In the genomic region with DNA sequence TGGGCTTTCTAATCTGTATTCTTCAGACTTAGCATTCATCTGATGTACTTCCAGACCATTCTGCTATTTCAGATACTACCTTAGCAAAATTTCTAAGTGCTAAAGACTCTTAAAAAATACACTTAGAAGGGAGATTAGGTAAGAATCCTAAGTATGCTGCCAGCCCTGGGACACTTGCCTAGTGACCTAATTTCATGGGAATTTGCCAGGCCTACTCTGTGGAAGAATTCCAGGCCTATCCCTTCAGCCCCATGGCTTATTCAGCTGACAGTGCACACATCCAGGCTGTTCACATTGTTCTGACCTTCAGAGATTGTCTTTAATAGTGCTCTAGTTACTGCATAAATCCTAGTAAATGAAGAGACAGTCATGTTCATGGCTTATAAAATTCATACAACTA, we compare ENCODE assay signal across 9 mouse cellular contexts.
A peak's percentile ranks its signal among the peaks of the same experiment; 100 is the strongest.
DNase-seq lines count a peak whose midpoint lies in the region; ATAC-seq and TF ChIP-seq lines count a peak whose summit lies in the region.
"Had no signal": no experiment of that assay in that cellular context is flagged by ENCODE, and none has a peak within 500 bp of the region (broad histone marks: within the 10 kb centered on the region; RNA-seq: fewer than 3 reads in every experiment).

No protein-coding gene starts in this region.

- no peaks in the 10 kb centered on the region for H3K9me3 ChIP-seq in heart, embryonic 14.5 days (ENCODE audit: control insufficient read depth, low read length)

- H3K79me2 ChIP-seq in myocyte (ENCODE audit: control insufficient read depth, insufficient read depth): no peaks in the 10 kb centered on the region

- peak; percentile 91 for ATAC-seq in heart, embryonic 14.5 days (ENCODE audit: insufficient number of reproducible peaks, insufficient read depth, low FRiP score, low read depth)

- 0 out of 2 replicates have a peak overlapping the region, but pooled peaks have one; percentile 6 for H3K4me2 ChIP-seq in heart, embryonic 14.5 days (ENCODE audit: low read length)
- no peak overlapping the region for H3K4me2 ChIP-seq in myocyte (ENCODE audit: low read depth)

- no peaks in the 10 kb centered on the region for H3K27me3 ChIP-seq in heart, embryonic 14.5 days (ENCODE audit: control insufficient read depth, insufficient read depth, low read length)
- no peaks in the 10 kb centered on the region for H3K27me3 ChIP-seq in myocyte (ENCODE audit: control insufficient read depth, insufficient read depth, insufficient read length)

- no peaks in the 10 kb centered on the region for H3K36me3 ChIP-seq in heart, embryonic 14.5 days (ENCODE audit: control insufficient read depth, insufficient read depth, low read length)
- no peaks in the 10 kb centered on the region for H3K36me3 ChIP-seq in myocyte (ENCODE audit: control insufficient read depth, insufficient read depth)

- H3K27ac ChIP-seq in heart, embryonic 14.5 days (replicated peaks in 1 of 2; ENCODE audit: control insufficient read depth in 1 of 2, insufficient read depth in 1 of 2, low read depth in 2 of 2, low read length in 2 of 2): peak overlapping the region; percentile 91 to 95
- H3K27ac ChIP-seq: liver, embryonic 14.5 days had no signal

- peak; percentile 32 to 41 for DNase-seq in right cerebral cortex, postnatal 10 days (ENCODE audit: low spot score in 2 of 2)
- DNase-seq in right cerebral cortex, postnatal 25 days: no peak
- peak; percentile 80 for DNase-seq in cerebellum, adult 9-10 months
- no peak for DNase-seq in B cell, adult 2 months
- no peak for DNase-seq in thymus, postnatal 0 days (ENCODE audit: low spot score)
- no peak for DNase-seq in spleen, adult 18-20 months

- TF ChIP-seq POLR2A in myocyte (IDR thresholded peaks at IDR 0.05; ENCODE audit: insufficient read length, low read depth): no peak

- no peak overlapping the region for H3K4me3 ChIP-seq in heart, embryonic 14.5 days (ENCODE audit: control insufficient read depth in 1 of 2, insufficient read depth in 1 of 2, low read depth in 1 of 2, low read length in 2 of 2)
- H3K4me3 ChIP-seq in myocyte: no peak overlapping the region

- H3K9ac ChIP-seq in heart, embryonic 14.5 days (ENCODE audit: low read length): no peak overlapping the region
- H3K9ac ChIP-seq: liver, embryonic 14.5 days had no signal

- no peak overlapping the region for H3ac ChIP-seq in myocyte (ENCODE audit: control insufficient read depth, insufficient read length)

- peaks cover 9 to 37% of the 10 kb centered on the region in 2 experiments for H3K4me1 ChIP-seq in heart, embryonic 14.5 days (ENCODE audit: control insufficient read depth in 2 of 2, insufficient read depth in 2 of 2, low read length in 2 of 2)

TF ChIP-seq in myocyte, 11 proteins besides CTCF, POLR2A, EP300 and RAD21:
- peak in 1 of 3 experiments; percentile 20 for TF ChIP-seq MYOG (IDR thresholded peaks at IDR 0.05; ENCODE audit: control insufficient read depth in 1 of 3, insufficient read depth in 1 of 3, insufficient read length in 2 of 3, low read depth in 2 of 3)
- TF ChIP-seq USF1 (IDR thresholded peaks at IDR 0.05; ENCODE audit: low read depth): no peak
- no peak for TF ChIP-seq MAX (IDR thresholded peaks at IDR 0.05; ENCODE audit: low read depth)
- no peak for TF ChIP-seq TCF12 (IDR thresholded peaks at IDR 0.05; ENCODE audit: insufficient read depth, poor library complexity, severe bottlenecking)
- TF ChIP-seq POLR2AphosphoS2 (IDR thresholded peaks at IDR 0.05; ENCODE audit: insufficient read length, low read depth): no peak
- TF ChIP-seq E2F4 (IDR thresholded peaks at IDR 0.05; ENCODE audit: insufficient read depth): no peak
- TF ChIP-seq MYOD1 (IDR thresholded peaks at IDR 0.05; ENCODE audit: control insufficient read depth in 1 of 3, insufficient read length in 2 of 3, low read depth in 2 of 3): no peak
- TF ChIP-seq TCF3 (IDR thresholded peaks at IDR 0.05; ENCODE audit: insufficient read length, low read depth): no peak
- TF ChIP-seq REST (IDR thresholded peaks at IDR 0.05; ENCODE audit: insufficient read depth, insufficient read length): no peak
- no peak for TF ChIP-seq SRF (IDR thresholded peaks at IDR 0.05; ENCODE audit: control insufficient read depth, insufficient read length, low read depth)
- TF ChIP-seq CEBPB (IDR thresholded peaks at IDR 0.05; ENCODE audit: insufficient read depth, poor library complexity, severe bottlenecking): 0 out of 2 replicates have a peak, but pooled peaks have one; percentile 33

Comparison
In these comparisons a context has a peak if more than half of its experiments do, and no peak if none do; other contexts are left out.
1. DNase-seq: peak in right cerebral cortex, postnatal 10 days (2 of 2) and cerebellum, adult 9-10 months (single experiment); none in right cerebral cortex, postnatal 25 days (single experiment), B cell, adult 2 months (0 of 2), thymus, postnatal 0 days (single experiment) and spleen, adult 18-20 months (0 of 2).